28 mouse cellular contexts compared by ENCODE assay signal in genomic region chr5:20646947-20647346, GRCm38 (mm10).
DNase-seq lines count a peak whose midpoint lies in the region; ATAC-seq lines count a peak whose summit lies in the region.
"Had no signal": no experiment of that assay in that cellular context is flagged by ENCODE, and none has a peak within 500 bp of the region (broad histone marks: within the 10 kb centered on the region; RNA-seq: fewer than 3 reads in every experiment).

No protein-coding gene starts in this region.

- H3K9ac ChIP-seq in heart, embryonic 12.5 days = no peak overlapping the region
- no peak overlapping the region for H3K9ac ChIP-seq in intestine, embryonic 14.5 days (ENCODE audit: low read length)
- no peak overlapping the region for H3K9ac ChIP-seq in intestine, embryonic 15.5 days
- H3K9ac ChIP-seq in midbrain, embryonic 13.5 days (replicated peaks) = no peak overlapping the region
- H3K9ac ChIP-seq: embryonic facial prominence, embryonic 12.5 days; embryonic facial prominence, embryonic 15.5 days; forebrain, postnatal 0 days; heart, embryonic 13.5 days; hindbrain, embryonic 14.5 days had no signal

- no peaks in the 10 kb centered on the region for H3K27me3 ChIP-seq in heart, embryonic 10.5 days (ENCODE audit: insufficient read depth, poor library complexity, severe bottlenecking)
- H3K27me3 ChIP-seq in heart, embryonic 12.5 days (replicated peaks) = no peaks in the 10 kb centered on the region
- H3K27me3 ChIP-seq in intestine, embryonic 14.5 days (replicated peaks; ENCODE audit: control insufficient read depth, insufficient read depth, low read length) = no peaks in the 10 kb centered on the region
- H3K27me3 ChIP-seq in intestine, embryonic 15.5 days (replicated peaks) = no peaks in the 10 kb centered on the region
- no peaks in the 10 kb centered on the region for H3K27me3 ChIP-seq in midbrain, embryonic 13.5 days
- no peaks in the 10 kb centered on the region for H3K27me3 ChIP-seq in midbrain, embryonic 10.5 days (ENCODE audit: low read depth, poor library complexity, severe bottlenecking)
- H3K27me3 ChIP-seq: CH12.LX; embryonic facial prominence, embryonic 12.5 days; embryonic facial prominence, embryonic 15.5 days; heart, embryonic 13.5 days; Patski had no signal

- no peak overlapping the region for H3K4me2 ChIP-seq in heart, embryonic 12.5 days
- H3K4me2 ChIP-seq in intestine, embryonic 14.5 days (ENCODE audit: low read length) = no peak overlapping the region
- H3K4me2 ChIP-seq in intestine, embryonic 15.5 days (replicated peaks) = no peak overlapping the region
- no peak overlapping the region for H3K4me2 ChIP-seq in midbrain, embryonic 13.5 days (replicated peaks)
- H3K4me2 ChIP-seq: embryonic facial prominence, embryonic 12.5 days; embryonic facial prominence, embryonic 15.5 days; heart, embryonic 13.5 days; hindbrain, embryonic 14.5 days had no signal

- H3K36me3 ChIP-seq in heart, embryonic 10.5 days = no peaks in the 10 kb centered on the region
- no peaks in the 10 kb centered on the region for H3K36me3 ChIP-seq in heart, embryonic 12.5 days
- H3K36me3 ChIP-seq in intestine, embryonic 14.5 days (ENCODE audit: control insufficient read depth, insufficient read depth, low read length) = no peaks in the 10 kb centered on the region
- H3K36me3 ChIP-seq in intestine, embryonic 15.5 days = no peaks in the 10 kb centered on the region
- H3K36me3 ChIP-seq in midbrain, embryonic 13.5 days = no peaks in the 10 kb centered on the region; the same call in 1 of the 2 replicates
- H3K36me3 ChIP-seq in midbrain, embryonic 10.5 days = no peaks in the 10 kb centered on the region
- H3K36me3 ChIP-seq: embryonic facial prominence, embryonic 12.5 days; embryonic facial prominence, embryonic 15.5 days; G1E; heart, embryonic 13.5 days had no signal

- no peak overlapping the region for H3K27ac ChIP-seq in heart, embryonic 10.5 days
- no peak overlapping the region for H3K27ac ChIP-seq in heart, embryonic 12.5 days (ENCODE audit: poor library complexity, severe bottlenecking)
- no peak overlapping the region for H3K27ac ChIP-seq in intestine, embryonic 14.5 days (ENCODE audit: low read depth)
- no peak overlapping the region for H3K27ac ChIP-seq in intestine, embryonic 15.5 days
- H3K27ac ChIP-seq in midbrain, embryonic 13.5 days = no peak overlapping the region
- no peak overlapping the region for H3K27ac ChIP-seq in midbrain, embryonic 10.5 days (replicated peaks)
- H3K27ac ChIP-seq: embryonic facial prominence, embryonic 12.5 days; embryonic facial prominence, embryonic 15.5 days; heart, embryonic 13.5 days; hindbrain, embryonic 14.5 days had no signal

- peak; percentile 56 for DNase-seq in heart, embryonic 10.5 days (ENCODE audit: low spot score)
- DNase-seq in intestine, embryonic 14.5 days (ENCODE audit: low spot score) = peak; percentile 4
- no peak for DNase-seq in midbrain, embryonic 10.5 days (ENCODE audit: low spot score)
- DNase-seq in testis, postnatal 10 days (ENCODE audit: low spot score) = peak; percentile 18
- no peak for DNase-seq in testis, postnatal 14 days (ENCODE audit: low spot score)
- DNase-seq: adrenal gland, postnatal 10 days; adrenal gland, postnatal 36 days; B cell, adult 2 months; cerebellum, adult 11 months; cerebellum, adult 2 months; cerebellum, adult 9-11 months; cerebellum, postnatal 25 days; forebrain, postnatal 0 days; gastrocnemius, postnatal 10 days; heart, postnatal 14 days; heart, postnatal 4 days had no signal

- no peaks in the 10 kb centered on the region for H3K9me3 ChIP-seq in heart, embryonic 10.5 days
- H3K9me3 ChIP-seq in heart, embryonic 12.5 days (replicated peaks) = peaks cover 9% of the 10 kb centered on the region
- no peaks in the 10 kb centered on the region for H3K9me3 ChIP-seq in intestine, embryonic 14.5 days (ENCODE audit: control insufficient read depth, low read length)
- no peaks in the 10 kb centered on the region for H3K9me3 ChIP-seq in intestine, embryonic 15.5 days
- peaks cover 5% of the 10 kb centered on the region; the same call in 1 of the 2 replicates for H3K9me3 ChIP-seq in midbrain, embryonic 13.5 days
- 0 out of 2 replicates have a peak, but pooled peaks cover 11% of the 10 kb centered on the region for H3K9me3 ChIP-seq in midbrain, embryonic 10.5 days (replicated peaks)
- H3K9me3 ChIP-seq: embryonic facial prominence, embryonic 12.5 days; G1E; heart, embryonic 13.5 days had no signal

- ATAC-seq in heart, embryonic 12.5 days (ENCODE audit: insufficient number of reproducible peaks, low FRiP score) = no peak
- ATAC-seq in intestine, embryonic 14.5 days (replicated peaks; ENCODE audit: low FRiP score, low TSS enrichment, low read depth) = no peak
- ATAC-seq in intestine, embryonic 15.5 days = no peak
- 0 out of 2 replicates have a peak, but pooled peaks have one; percentile 34 for ATAC-seq in midbrain, embryonic 13.5 days
- ATAC-seq: forebrain, embryonic 14.5 days; forebrain, postnatal 0 days; intestine, embryonic 16.5 days; Patski had no signal

- no peak overlapping the region for H3K4me3 ChIP-seq in heart, embryonic 10.5 days
- H3K4me3 ChIP-seq in heart, embryonic 12.5 days = no peak overlapping the region
- no peak overlapping the region for H3K4me3 ChIP-seq in intestine, embryonic 14.5 days (ENCODE audit: low read depth, low read length)
- no peak overlapping the region for H3K4me3 ChIP-seq in intestine, embryonic 15.5 days (replicated peaks)
- H3K4me3 ChIP-seq in midbrain, embryonic 13.5 days (replicated peaks) = no peak overlapping the region
- no peak overlapping the region for H3K4me3 ChIP-seq in midbrain, embryonic 10.5 days
- H3K4me3 ChIP-seq: embryonic facial prominence, embryonic 12.5 days; embryonic facial prominence, embryonic 15.5 days; heart, embryonic 13.5 days had no signal

- WGBS in heart, embryonic 10.5 days = 87% methylated on average over 3 of the region's 3 CpGs
- 69% methylated on average over 3 of the region's 3 CpGs for WGBS in heart, embryonic 12.5 days
- 91% methylated on average over 3 of the region's 3 CpGs for WGBS in intestine, embryonic 14.5 days
- 90% methylated on average over 3 of the region's 3 CpGs for WGBS in intestine, embryonic 15.5 days
- 91% methylated on average over 3 of the region's 3 CpGs for WGBS in midbrain, embryonic 13.5 days
- WGBS in midbrain, embryonic 10.5 days = 88% methylated on average over 3 of the region's 3 CpGs

- H3K4me1 ChIP-seq in heart, embryonic 10.5 days = no peaks in the 10 kb centered on the region
- H3K4me1 ChIP-seq in heart, embryonic 12.5 days (replicated peaks) = no peaks in the 10 kb centered on the region
- H3K4me1 ChIP-seq in intestine, embryonic 14.5 days (replicated peaks; ENCODE audit: control insufficient read depth, insufficient read depth, low read length) = no peaks in the 10 kb centered on the region
- H3K4me1 ChIP-seq in intestine, embryonic 15.5 days (replicated peaks) = no peaks in the 10 kb centered on the region
- H3K4me1 ChIP-seq in midbrain, embryonic 13.5 days (replicated peaks) = no peaks in the 10 kb centered on the region
- H3K4me1 ChIP-seq in midbrain, embryonic 10.5 days = no peaks in the 10 kb centered on the region
- H3K4me1 ChIP-seq: embryonic facial prominence, embryonic 12.5 days; embryonic facial prominence, embryonic 15.5 days; heart, embryonic 13.5 days had no signal

Comparison
In these comparisons a context has a peak if more than half of its experiments do, and no peak if none do; other contexts are left out.
1. DNase-seq: peak in heart, embryonic 10.5 days (single experiment), intestine, embryonic 14.5 days (single experiment) and testis, postnatal 10 days (single experiment); none in midbrain, embryonic 10.5 days (single experiment) and testis, postnatal 14 days (single experiment).